In genomic region chr3:68815621-68816020, GRCm38 (mm10) we compare ENCODE assay signal across 19 mouse cellular contexts. TPM values are rescaled to one million over a fixed set of nuclear protein-coding genes. Genes with fewer than 3 reads are reported as not detected.
DNase-seq lines count a peak whose midpoint lies in the region; TF ChIP-seq lines count a peak whose summit lies in the region.
"Had no signal": no experiment of that assay in that cellular context is flagged by ENCODE, and none has a peak within 500 bp of the region (broad histone marks: within the 10 kb centered on the region; RNA-seq: fewer than 3 reads in every experiment).

No protein-coding gene starts in this region.

- TF ChIP-seq CTCF in heart, adult 2 months (IDR thresholded peaks at IDR 0.05): no peak

- H3K27ac ChIP-seq in heart, embryonic 10.5 days: no peak overlapping the region
- H3K27ac ChIP-seq in heart, adult 2 months: no peak overlapping the region

- H3K79me2 ChIP-seq in heart, adult 2 months (replicated peaks; ENCODE audit: control insufficient read depth, insufficient read depth, low read length): no peaks in the 10 kb centered on the region

- intact Hi-C loops in heart, postnatal 14 days (cut with DNase I): no loop called here
- intact Hi-C loops in heart, adult 2 months (cut with DNase I): no loop called here

- TF ChIP-seq EP300 in heart, adult 2 months (IDR thresholded peaks at IDR 0.05; ENCODE audit: insufficient read depth, low read depth, low read length): no peak

- H3K27me3 ChIP-seq in heart, embryonic 10.5 days (ENCODE audit: insufficient read depth, poor library complexity, severe bottlenecking): no peaks in the 10 kb centered on the region
- H3K27me3 ChIP-seq in heart, adult 2 months (ENCODE audit: control insufficient read depth, insufficient read depth, low read length): no peaks in the 10 kb centered on the region
- H3K27me3 ChIP-seq: CH12.LX had no signal

- H3K4me1 ChIP-seq in heart, embryonic 10.5 days: peaks cover 9% of the 10 kb centered on the region
- no peaks in the 10 kb centered on the region for H3K4me1 ChIP-seq in heart, adult 2 months (ENCODE audit: control insufficient read depth, insufficient read depth, low read length)

- no peak overlapping the region for H3K9ac ChIP-seq in heart, adult 2 months (ENCODE audit: low read depth, low read length)

- 86% methylated on average over 6 of the region's 6 CpGs for WGBS in heart, embryonic 10.5 days
- 89% methylated on average over 6 of the region's 6 CpGs for WGBS in heart, adult 2 months

- no peaks in the 10 kb centered on the region for H3K36me3 ChIP-seq in heart, embryonic 10.5 days
- H3K36me3 ChIP-seq in heart, adult 2 months (ENCODE audit: control insufficient read depth, insufficient read depth, low read length): no peaks in the 10 kb centered on the region
- H3K36me3 ChIP-seq: G1E had no signal

- peak; percentile 68 for DNase-seq in heart, adult 11 months
- no peak for DNase-seq in heart, postnatal 14 days
- DNase-seq in heart, embryonic 10.5 days (ENCODE audit: low spot score): peak; percentile 64
- DNase-seq in heart, adult 2 months: no peak
- DNase-seq: adrenal gland, adult 2 months; adrenal gland, adult 8-10 months; adrenal gland, postnatal 10 days; adrenal gland, postnatal 14 days; adrenal gland, postnatal 25 days; adrenal gland, postnatal 36 days; B cell, adult 2 months; cerebellum, adult 11 months; cerebellum, adult 11-12 months; cerebellum, adult 18-20 months had no signal

- no peaks in the 10 kb centered on the region for H3K9me3 ChIP-seq in heart, embryonic 10.5 days
- H3K9me3 ChIP-seq: G1E had no signal

- TF ChIP-seq POLR2A in heart, adult 2 months (IDR thresholded peaks at IDR 0.05; ENCODE audit: insufficient read depth, low read depth, low read length): no peak

- H3K4me3 ChIP-seq in heart, embryonic 10.5 days: no peak overlapping the region
- no peak overlapping the region for H3K4me3 ChIP-seq in heart, adult 2 months

RNA-seq across cellular contexts. Expression of gene 1110032F04Rik, which starts 53.8 kb away (rescaled TPM):
- total RNA-seq in heart, postnatal 14 days (2021): 1 to 10 TPM; 1.1 to 1.3 TPM
- 6.2 and 6.5 TPM in 2 replicates for polyA plus RNA-seq in heart, embryonic 10.5 days (2016; fragmentation: Nextera tagmentation; extraction: Ambion mirVana)
- 1 to 10 TPM in 1 of 2 experiments, under 1 TPM in 1; 0.64 to 1.2 TPM for total RNA-seq in heart, adult 2 months (2021)
- polyA plus RNA-seq in heart, adult 2 months (2012; rRNA removed): 0.44 and 0.76 TPM in 2 replicates
- total RNA-seq: adrenal gland, adult 18-20 months; adrenal gland, adult 2 months had no signal
- polyA plus RNA-seq: C2C12, G1E, Patski had no signal

Comparison
In these comparisons a context has a peak if more than half of its experiments do, and no peak if none do; other contexts are left out.
1. DNase-seq: peak in heart, adult 11 months (single experiment) and heart, embryonic 10.5 days (single experiment); none in heart, postnatal 14 days (0 of 2) and heart, adult 2 months (0 of 2).